Mouse (Mus musculus) forebrain, embryonic 14.5 days (tissue): ENCODE measurements at regions not wholly inside any gene's neighbourhood (a gene's known extent, or its start where the extent isn't known, plus 50 kb on each side); places are given as distances from the start of the nearest gene placed in this dataset.

Experiments
- ATAC-seq: fragments of 200-750 bp; cut with Nextera tagmentation; 2 replicates; pipeline ENCODE4 v1.8.0; 2017; ENCODE audit warnings: mild to moderate bottlenecking, moderate library complexity
- DNase-seq: peaks from one replicate; pipeline ENCODE4 v3.0.0-alpha.2; 2015; ENCODE audit warnings: low spot score
- H3K27ac ChIP-seq: fragments of 300-500 bp; sonication (generic); 2 replicates; pipeline ENCODE4 v1.5.1; 2014; ENCODE audit warnings: low read depth, mild to moderate bottlenecking, control low read depth, low read length, moderate library complexity
- H3K27me3 ChIP-seq: fragments of 300-500 bp; sonication (generic); replicated peaks from 2 replicates; pipeline ENCODE4 v1.6.1; 2014; ENCODE audit warnings: low read length, control low read depth, mixed read lengths; ENCODE audit not compliant: control insufficient read depth, insufficient read depth
- H3K36me3 ChIP-seq: fragments of 300-500 bp; sonication (generic); 2 replicates; pipeline ENCODE4 v1.6.1; 2014; ENCODE audit warnings: low read length, control low read depth; ENCODE audit not compliant: control insufficient read depth, insufficient read depth
- H3K4me1 ChIP-seq: fragments of 300-500 bp; sonication (generic); 2 replicates; pipeline ENCODE4 v1.6.1; 2014; ENCODE audit warnings: antibody characterized with exemption, low read length, control low read depth; ENCODE audit not compliant: control insufficient read depth, insufficient read depth
- H3K4me2 ChIP-seq: fragments of 300-500 bp; sonication (generic); 2 replicates; pipeline ENCODE4 v1.6.1; 2014; ENCODE audit warnings: mild to moderate bottlenecking, control low read depth, low read length
- H3K4me3 ChIP-seq: fragments of 300-500 bp; sonication (generic); 2 replicates; pipeline ENCODE4 v1.5.1; 2014; ENCODE audit warnings: low read depth, low read length, control low read depth
- H3K9ac ChIP-seq: fragments of 300-500 bp; sonication (generic); 2 replicates; pipeline ENCODE4 v1.6.1; 2014; ENCODE audit warnings: mild to moderate bottlenecking, low read length, control low read depth, moderate library complexity
- H3K9me3 ChIP-seq: fragments of 300-500 bp; sonication (generic); replicated peaks from 2 replicates; pipeline ENCODE4 v1.6.1; 2016; ENCODE audit warnings: low read length, control low read depth, mixed read lengths; ENCODE audit not compliant: control insufficient read depth
- WGBS: fragments of 180-500 bp; shearing (Covaris S2); extraction: QIAGEN DNeasy Blood & Tissue Kit; methylation state at CpG from one replicate; pipeline ENCODE4 v1.1.7; 2014; 5-methylcytosine and 5-hydroxymethylcytosine counted together

GRCm38 (mm10) chr1:19412345-19412744 lies 203.6 kb downstream of the Tfap2b start:
- Histone ChIP-seq H3K27ac (no peak overlapping the region), H3K4me3 (no peak overlapping the region), H3K4me2 (no peak overlapping the region), H3K4me1 (no peaks in the 10 kb centered on the region), H3K9ac (no peak overlapping the region), H3K9me3 (no peaks in the 10 kb centered on the region), H3K36me3 (no peaks in the 10 kb centered on the region), H3K27me3 (no peaks in the 10 kb centered on the region)
- WGBS: 19% methylated on average over 4 of the region's 4 CpGs
- DNase-seq: no peak
- no peak for ATAC-seq

- DNase-seq (no peak), ATAC-seq (no peak)
- Histone ChIP-seq H3K4me3 (no peak overlapping the region), H3K4me1 (no peaks in the 10 kb centered on the region), H3K9me3 (no peaks in the 10 kb centered on the region), H3K27me3 (no peaks in the 10 kb centered on the region), H3K4me2 (no peak overlapping the region), H3K9ac (no peak overlapping the region), H3K36me3 (no peaks in the 10 kb centered on the region), H3K27ac (no peak overlapping the region)
- 70% methylated on average over 1 of the region's 1 CpGs for WGBS
Measured at GRCm38 (mm10) chr1:19421116-19421515, 212.4 kb downstream of the Tfap2b start.

- Histone ChIP-seq H3K4me3 (no peak overlapping the region), H3K27ac (no peak overlapping the region), H3K36me3 (no peaks in the 10 kb centered on the region), H3K4me2 (no peak overlapping the region), H3K27me3 (no peaks in the 10 kb centered on the region), H3K9ac (no peak overlapping the region), H3K9me3 (no peaks in the 10 kb centered on the region), H3K4me1 (no peaks in the 10 kb centered on the region)
- DNase-seq (no peak), ATAC-seq (no peak)
- WGBS: 89% methylated on average over 5 of the region's 5 CpGs
Measured at GRCm38 (mm10) chr1:19450786-19451185, 242.1 kb downstream of the Tfap2b start.

- Histone ChIP-seq H3K9ac (no peak overlapping the region), H3K9me3 (no peaks in the 10 kb centered on the region), H3K4me3 (no peak overlapping the region), H3K36me3 (no peaks in the 10 kb centered on the region), H3K27me3 (no peaks in the 10 kb centered on the region), H3K4me2 (no peak overlapping the region), H3K27ac (no peak overlapping the region), H3K4me1 (no peaks in the 10 kb centered on the region)
- no peak for ATAC-seq
- 90% methylated on average over 14 of the region's 14 CpGs for WGBS
- no peak for DNase-seq
Measured at GRCm38 (mm10) chr1:19458646-19459441, 250.1 kb downstream of the Tfap2b start.

GRCm38 (mm10) chr1:19459876-19460275 lies 251.2 kb downstream of the Tfap2b start:
- Histone ChIP-seq H3K9ac (no peak overlapping the region), H3K36me3 (no peaks in the 10 kb centered on the region), H3K4me1 (no peaks in the 10 kb centered on the region), H3K9me3 (no peaks in the 10 kb centered on the region), H3K4me2 (no peak overlapping the region), H3K27me3 (no peaks in the 10 kb centered on the region), H3K4me3 (no peak overlapping the region), H3K27ac (no peak overlapping the region)
- 86% methylated on average over 11 of the region's 11 CpGs for WGBS
- ATAC-seq (no peak), DNase-seq (no peak)

GRCm38 (mm10) chr1:19473561-19473960 lies 264.8 kb downstream of the Tfap2b start:
- Histone ChIP-seq H3K4me2 (no peak overlapping the region), H3K9ac (no peak overlapping the region), H3K27ac (no peak overlapping the region), H3K4me3 (no peak overlapping the region), H3K36me3 (no peaks in the 10 kb centered on the region), H3K27me3 (no peaks in the 10 kb centered on the region), H3K4me1 (no peaks in the 10 kb centered on the region), H3K9me3 (no peaks in the 10 kb centered on the region)
- WGBS: 19% methylated on average over 1 of the region's 1 CpGs
- no peak for ATAC-seq
- no peak for DNase-seq
